Mouse (Mus musculus): ENCODE data around the gene Kdm8.
A peak's percentile ranks its signal among the peaks of the same experiment; 100 is the strongest.

The Kdm8 gene

DNA sequence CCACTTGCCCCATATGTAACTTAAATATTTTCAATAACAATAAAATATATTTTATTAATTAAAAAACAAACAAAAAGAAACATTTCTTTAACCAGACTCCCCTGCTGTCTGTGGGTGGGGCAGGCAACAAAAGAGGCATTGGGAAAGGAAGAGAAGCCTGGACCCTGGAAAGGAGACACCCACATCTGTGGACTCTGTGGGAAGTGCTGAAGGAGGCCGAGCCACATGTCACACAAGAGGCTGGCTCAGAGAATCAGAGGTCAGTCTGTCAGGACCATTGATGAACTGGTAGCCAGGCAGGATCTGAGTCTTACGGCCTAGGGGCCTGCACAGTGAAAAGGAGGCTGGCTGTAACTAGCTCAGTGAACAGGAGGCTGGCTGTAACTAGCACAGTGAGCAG, 17.7 kb downstream of the Kdm8 start:
- no peak for DNase-seq (ENCODE audit: low read depth, low spot score)

DNA sequence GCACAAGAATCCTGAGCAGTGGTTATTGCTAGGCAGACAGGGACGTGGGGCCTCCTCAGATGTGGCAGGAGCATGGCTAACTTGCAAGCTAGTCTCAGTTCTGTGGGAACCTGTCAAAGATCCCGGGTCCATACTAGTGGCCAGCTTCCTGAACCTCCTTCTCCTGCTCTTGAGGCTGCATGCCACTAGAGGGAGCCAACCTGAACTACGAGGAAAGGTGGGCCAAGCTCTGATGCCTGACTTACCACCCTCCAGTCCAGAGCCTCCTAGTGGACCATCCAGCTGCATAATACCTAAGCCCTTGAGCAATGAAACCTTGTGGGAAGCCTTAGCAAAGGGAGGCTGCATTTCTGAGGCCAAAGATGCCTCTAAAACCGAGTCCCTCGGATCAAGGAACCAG, 25.5 kb downstream of the Kdm8 start:
- DNase-seq (ENCODE audit: low read depth, low spot score) = peak; percentile 82

DNA sequence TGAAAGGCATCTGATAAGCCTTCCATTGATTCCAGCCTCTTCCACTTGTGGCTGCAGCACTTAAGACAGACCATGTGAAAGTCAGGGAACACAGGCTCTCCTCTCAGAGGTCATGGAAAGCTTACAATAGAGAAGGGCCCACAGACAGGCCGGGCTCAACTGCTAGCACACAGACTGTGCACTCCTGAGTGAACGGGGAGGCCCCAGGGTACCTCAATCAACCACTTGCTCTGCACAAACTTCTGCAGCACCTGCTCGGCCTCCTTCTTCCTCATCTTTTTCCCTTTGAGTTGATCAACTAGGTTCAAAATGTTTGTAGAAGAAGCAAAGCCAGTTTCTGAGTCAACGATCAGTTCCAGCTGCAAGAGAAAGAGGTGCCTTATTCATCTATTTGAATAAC, 26.4 kb downstream of the Kdm8 start:
- no peak for DNase-seq (ENCODE audit: low read depth, low spot score)

- peak; percentile 83 for DNase-seq (ENCODE audit: low read depth, low spot score)
These were observed 27.7 kb downstream of the Kdm8 start for GRCm38 (mm10) chr7:125471991-125472741.

- no peak for DNase-seq (ENCODE audit: low read depth, low spot score)
These were observed 30.1 kb downstream of the Kdm8 start for GRCm38 (mm10) chr7:125474535-125474934.

DNA sequence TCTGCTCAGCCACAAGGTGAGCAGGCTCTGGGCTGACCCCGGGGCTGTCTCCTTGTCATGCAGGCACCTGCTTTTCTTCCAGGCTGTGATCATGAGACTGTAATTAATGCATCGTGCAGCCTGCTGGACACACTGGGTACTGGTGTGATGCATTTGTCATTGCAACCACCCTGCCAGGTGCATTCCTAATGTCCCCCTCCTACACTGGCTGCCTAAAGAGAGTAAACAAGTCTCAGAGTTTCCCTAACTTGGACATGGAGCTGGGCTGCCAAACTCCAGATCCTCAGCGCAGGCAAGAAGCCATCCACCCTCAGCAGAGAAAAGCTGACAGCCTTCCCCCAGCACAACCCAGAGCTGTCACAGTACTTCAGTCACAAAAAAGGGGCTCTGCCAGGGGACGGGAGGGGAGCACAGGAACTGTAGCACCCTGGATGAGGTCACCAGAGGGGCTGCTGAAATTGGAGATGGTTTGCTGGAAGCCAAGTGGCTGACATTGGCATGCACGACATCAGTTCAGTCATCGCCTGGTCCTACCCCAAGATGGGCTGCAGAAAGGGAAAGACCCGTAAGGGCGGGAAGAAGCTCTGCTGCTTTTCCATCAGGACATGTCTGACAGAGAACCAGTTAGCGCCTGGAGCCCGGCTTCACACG, 31.2 kb downstream of the Kdm8 start:
- DNase-seq (ENCODE audit: low read depth, low spot score) = no peak

- DNase-seq (ENCODE audit: low read depth, low spot score) = no peak
These were observed 34.0 kb downstream of the Kdm8 start for GRCm38 (mm10) chr7:125478391-125478984.

DNA sequence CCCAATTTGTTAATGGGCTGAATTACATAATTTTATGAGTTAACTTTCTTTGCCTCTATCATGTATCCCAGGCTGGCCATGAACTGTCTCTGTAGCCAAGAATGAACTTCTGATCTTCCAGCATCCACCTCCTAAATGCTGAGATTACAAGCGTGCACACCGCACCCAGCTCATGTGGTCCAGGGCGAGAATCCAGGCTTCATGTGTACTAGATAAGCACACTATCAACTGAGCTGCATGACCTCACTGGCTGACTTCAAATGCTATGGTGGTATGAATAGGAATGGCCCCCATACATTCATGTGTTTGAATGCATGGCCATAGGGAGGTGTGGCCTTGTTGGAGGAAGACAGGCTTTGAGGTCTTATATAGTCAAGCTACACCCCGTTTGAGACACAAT, 36.0 kb downstream of the Kdm8 start:
- no peak for DNase-seq (ENCODE audit: low read depth, low spot score)

GRCm38 (mm10) chr7:125482339-125482738, 37.9 kb downstream of the Kdm8 start:
- no peak for DNase-seq (ENCODE audit: low read depth, low spot score)

GRCm38 (mm10) chr7:125482886-125483285, 38.4 kb downstream of the Kdm8 start:
- DNase-seq (ENCODE audit: low read depth, low spot score) = no peak

- DNase-seq (ENCODE audit: low read depth, low spot score) = peak; percentile 41
These were observed 40.3 kb downstream of the Kdm8 start for GRCm38 (mm10) chr7:125484791-125485190.

DNA sequence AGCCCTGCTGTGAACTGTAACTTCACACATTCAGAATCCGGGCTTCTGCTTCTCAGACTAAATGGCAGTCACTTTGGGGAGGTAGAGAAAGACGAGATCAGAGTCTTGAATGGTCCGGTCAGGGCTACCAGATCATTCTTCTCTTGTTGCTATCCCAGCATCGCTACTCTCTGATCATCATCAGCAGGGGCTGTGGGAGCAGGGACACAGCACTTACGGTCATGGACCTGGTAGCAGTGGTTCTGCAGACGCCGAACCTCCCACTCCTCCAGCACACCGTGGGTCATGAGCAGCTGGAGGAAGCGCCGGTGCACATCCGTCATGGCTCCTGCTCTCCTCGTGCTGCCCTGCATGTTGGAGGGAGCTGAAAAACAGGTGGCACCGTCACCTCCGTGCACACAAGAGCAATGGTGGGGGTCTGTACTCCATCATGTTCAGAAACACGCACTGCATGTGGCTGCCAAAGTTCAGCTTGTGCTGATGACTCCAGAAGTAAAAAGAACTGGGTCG, 41.7 kb downstream of the Kdm8 start:
- peak; percentile 61 for DNase-seq (ENCODE audit: low read depth, low spot score)

- DNase-seq (ENCODE audit: low read depth, low spot score) = peak; percentile 90
These were observed 42.6 kb downstream of the Kdm8 start for GRCm38 (mm10) chr7:125487126-125487525.

DNA sequence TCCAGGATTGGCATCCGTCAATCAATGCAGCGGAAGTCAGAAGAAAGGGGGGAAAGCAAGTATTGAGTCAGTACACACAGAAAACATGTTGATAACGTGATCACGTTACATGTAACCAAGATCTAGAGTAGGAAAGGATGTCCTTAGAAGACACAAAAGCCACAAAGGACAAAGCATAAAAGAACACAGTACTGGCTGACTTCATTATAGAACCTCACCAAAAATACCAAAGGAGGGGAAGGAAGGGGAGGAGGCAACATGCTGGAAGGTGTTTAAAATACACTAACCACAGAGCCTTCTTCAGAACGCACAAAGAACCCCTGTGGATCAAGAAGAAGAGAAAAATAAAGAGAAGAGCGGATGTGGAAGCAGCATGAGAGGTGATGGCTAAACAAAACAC, 44.2 kb downstream of the Kdm8 start:
- DNase-seq (ENCODE audit: low read depth, low spot score) = no peak

DNA sequence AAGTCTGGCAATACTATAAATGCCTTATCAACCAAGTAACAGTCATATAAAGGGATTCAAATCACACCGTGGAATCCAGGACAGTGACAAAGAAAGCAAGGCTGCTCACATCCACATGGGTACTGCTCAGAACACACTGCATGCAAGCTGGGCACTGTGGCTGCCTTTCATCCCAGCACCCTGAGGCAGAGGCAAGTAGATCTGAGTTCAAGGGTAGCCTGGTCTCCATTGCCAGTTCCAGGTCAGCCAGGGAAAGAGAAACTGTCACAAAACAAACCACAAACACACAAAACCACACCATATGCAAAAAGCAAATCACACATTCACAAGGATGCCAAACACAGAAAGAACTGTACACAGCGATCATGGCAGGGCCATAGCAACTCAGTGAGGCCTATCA, 45.2 kb downstream of the Kdm8 start:
- DNase-seq (ENCODE audit: low read depth, low spot score) = no peak

DNA sequence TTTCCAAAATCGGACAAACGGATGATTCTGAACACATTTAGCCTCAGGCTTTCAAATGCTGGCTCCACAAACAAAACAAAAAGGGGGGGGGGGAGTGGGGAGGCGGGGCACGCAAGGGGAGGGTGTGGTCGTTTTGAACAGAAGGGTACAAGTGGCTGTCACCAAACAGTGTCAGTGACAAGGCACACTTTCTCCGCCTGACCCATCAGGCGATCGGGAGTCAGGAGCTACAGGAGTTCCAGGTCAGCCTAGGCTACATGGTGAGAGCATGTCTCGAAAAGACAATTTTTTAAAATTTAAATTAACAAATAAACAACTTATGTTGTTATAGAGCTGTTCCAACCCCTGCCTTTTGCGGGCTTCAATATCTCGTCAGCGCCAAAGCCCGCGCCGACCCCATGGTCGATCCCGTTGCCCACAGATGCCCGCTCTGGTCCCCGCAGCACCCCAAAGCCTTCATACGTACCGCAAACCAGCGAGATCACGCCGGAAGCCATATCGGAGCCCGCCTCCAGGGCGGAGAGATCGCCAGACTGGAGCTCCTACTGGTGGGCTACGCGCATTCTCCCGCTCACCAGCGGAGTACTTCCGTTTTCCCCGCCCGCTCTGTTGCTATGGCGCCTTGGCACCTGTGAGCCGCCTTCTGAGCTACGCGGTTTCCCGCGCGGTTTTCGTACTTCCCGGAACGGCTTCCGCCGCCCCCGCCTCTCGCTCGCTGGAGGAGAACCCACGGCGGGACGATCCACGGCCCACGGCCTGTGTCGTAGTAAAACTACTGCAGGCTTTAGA, 46.7 kb downstream of the Kdm8 start, which contains the start of gene Nsmce1:
Nsmce1 (minus strand) TSS at position 650 of the 789 bp plus-strand sequence.
- DNase-seq (ENCODE audit: low read depth, low spot score) = peak; percentile 98

- DNase-seq (ENCODE audit: low read depth, low spot score) = no peak
These were observed 47.3 kb downstream of the Kdm8 start for GRCm38 (mm10) chr7:125491760-125492159.

DNA sequence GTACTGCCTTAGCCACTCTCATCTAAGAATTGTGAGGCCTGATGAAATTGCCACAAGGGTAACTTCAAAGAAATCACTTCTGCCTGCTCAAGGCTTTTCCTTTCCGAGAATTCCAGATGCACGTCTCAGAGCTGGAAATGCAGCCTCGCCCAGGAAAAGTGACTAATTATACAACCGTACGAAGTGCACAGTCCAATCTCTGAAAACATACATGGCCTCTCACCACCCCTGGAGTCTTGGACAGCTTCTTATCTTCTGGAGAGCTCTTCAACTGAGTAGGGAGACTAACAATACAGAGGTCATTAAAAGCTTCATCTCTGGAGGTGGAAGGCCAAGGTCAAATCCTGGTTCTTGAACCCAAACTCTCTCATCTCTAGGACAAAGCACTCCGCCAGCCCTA, 48.1 kb downstream of the Kdm8 start:
- no peak for DNase-seq (ENCODE audit: low read depth, low spot score)

DNA sequence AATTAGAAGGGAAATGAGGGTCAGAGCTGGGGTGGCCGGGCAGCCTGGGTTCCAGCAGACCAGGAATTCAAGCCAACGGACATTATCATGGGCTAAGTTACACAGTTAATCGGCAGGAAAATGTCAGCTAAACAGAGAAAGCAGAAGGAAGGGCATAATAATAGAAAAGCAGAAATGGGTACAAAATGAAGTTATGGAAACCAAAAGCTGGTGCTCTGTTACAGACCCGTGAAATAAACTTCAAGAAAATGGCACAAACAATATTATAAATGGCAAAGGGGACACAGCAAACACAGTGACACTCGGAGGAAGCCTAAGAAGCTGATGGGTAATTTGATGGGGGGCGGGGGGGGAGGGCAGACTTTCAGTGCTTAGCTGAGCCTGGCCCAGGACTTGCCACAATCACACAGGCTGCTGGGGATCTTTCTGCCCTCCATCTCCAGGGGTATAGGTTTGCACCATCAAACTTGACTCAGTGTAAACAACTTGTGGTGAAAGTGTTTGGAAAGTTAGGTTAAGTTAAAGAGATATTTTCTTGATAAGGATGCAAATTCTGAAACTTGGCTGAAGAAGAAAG, 51.5 kb downstream of the Kdm8 start:
- DNase-seq (ENCODE audit: low read depth, low spot score) = peak; percentile 66

- no peak for DNase-seq (ENCODE audit: low read depth, low spot score)
These were observed 55.7 kb downstream of the Kdm8 start for GRCm38 (mm10) chr7:125499927-125500868.

Data from A20 (cell line).